Mouse (Mus musculus) kidney, postnatal 36 days (tissue): ENCODE measurements around the gene Agrp.

ENCODE experiments used
- DNase-seq, 2 experiments: peaks; one replicate each; pipeline ENCODE4 v3.0.0; 2021 to 2022; ENCODE audit warnings: mixed read lengths in 2 of 2

Agrp gene

DNA sequence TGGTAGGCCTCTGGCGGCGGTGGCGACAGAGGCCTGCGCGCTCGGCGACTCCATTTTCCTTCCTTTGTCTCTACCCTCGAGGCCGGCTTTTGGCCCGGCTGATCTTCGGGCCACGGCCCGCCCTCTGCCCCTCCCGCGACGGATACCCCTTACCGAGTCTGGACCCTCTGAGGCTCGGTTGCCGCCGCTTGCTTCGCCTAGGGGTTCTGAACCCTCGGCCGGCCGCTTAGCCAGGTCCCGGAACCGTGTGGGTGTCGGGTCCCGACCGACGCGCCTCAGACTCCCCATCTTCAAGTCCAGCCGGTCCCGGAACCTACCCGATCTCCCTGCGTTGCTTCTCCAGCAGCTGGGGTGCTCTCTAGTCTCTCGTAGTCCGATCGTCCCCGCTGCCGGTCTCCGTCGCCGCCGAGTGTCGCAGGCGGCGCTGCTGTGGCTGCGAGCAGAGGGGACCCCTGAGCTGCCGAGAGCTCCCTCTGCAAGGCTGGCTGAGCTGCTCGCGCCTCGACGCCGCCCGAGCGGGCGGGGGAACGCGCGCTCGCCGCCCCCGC is at the start of gene Agrp:
Gene Agrp (minus strand): TSS at position 431 of the 548 bp plus-strand sequence.
- peak; percentile 23 to 58 for DNase-seq

DNA sequence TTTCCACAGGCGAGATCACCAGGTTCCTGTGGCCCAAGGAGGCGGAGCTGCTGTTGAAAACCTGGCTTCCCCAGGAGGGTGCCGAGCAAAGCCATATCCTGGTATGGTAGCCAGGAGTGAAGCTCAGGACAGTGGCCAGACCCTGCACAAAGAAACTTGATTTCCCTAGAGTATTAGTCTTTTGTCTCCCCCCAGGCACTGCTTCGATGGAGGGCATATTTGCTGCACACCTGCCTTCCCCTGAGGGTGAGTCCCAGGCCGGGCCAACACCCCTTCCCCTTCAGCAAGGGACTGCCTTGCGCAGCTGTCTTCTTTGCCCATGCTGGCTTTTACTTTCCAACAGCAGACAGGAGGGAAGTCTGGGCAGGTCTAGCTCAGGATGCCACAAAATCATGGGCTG is 49.4 kb upstream of the Agrp start:
- DNase-seq = no peak

DNA sequence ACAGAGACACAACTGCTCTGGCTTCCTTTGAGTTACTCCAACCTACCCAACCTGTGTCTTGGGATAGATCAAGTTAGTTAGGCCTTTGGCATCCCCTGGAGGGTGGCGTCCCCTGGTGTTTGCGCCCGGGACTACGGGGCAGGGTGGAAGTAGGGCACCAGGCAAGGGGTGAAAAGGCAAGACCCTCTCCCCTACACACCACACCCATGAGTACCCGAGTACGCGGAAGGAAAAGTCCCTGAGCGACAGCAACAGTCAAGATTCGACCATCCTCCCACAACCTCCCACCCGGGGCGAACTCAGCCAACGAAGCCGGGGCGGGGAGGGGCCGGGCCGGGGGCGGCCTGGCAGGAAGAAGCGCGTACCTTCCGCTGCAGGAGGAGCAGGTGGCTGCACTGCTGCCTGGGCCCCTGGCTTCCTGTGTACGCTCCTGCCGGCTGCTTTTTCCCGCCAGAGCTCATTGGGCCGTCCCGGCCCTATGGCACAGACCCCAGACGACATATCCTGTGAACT is 48.7 kb upstream of the Agrp start, which contains the start of gene Carmil2:
Gene Carmil2 (plus strand): TSS at position 479 of the 513 bp plus-strand sequence.
- DNase-seq = peak; percentile 56 to 87

DNA sequence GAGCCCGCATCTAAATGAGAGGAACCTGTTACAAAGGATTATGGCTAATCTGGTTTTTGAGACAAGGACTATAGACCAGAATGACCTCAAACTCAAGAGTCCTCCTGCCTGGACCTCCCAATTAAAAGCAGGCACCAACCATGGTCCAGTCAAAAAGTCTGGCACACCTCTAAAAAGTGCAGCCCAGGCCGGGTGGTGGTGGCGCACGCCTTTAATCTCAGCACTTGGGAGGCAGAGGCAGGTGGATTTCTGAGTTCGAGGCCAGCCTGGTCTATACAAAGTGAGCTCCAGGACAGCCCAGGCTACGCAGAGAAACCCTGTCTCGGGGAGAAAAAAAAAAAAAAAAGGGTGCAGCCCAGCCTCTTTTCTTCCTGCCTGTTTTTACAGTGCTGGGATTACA is 48.1 kb upstream of the Agrp start:
- no peak for DNase-seq

DNA sequence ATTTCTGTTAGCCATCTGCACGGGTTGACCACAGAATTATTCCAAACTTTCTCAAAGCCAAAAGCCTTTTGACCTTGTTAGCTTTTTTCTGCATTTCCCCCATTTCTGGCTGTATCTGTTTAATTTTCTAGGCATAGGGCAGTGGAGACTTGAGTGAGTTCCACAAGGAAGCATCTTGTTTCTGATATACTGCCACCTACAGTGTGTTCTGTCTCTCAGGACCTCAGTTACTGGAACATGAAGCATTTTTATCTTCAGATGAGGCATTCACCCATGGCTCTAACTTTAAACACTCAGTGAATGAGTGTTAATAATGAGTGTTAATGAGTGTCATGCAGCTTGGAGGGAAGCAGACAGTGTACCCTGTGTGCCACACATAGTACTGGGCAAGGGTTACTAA is 40.7 kb upstream of the Agrp start:
- DNase-seq = no peak

DNA sequence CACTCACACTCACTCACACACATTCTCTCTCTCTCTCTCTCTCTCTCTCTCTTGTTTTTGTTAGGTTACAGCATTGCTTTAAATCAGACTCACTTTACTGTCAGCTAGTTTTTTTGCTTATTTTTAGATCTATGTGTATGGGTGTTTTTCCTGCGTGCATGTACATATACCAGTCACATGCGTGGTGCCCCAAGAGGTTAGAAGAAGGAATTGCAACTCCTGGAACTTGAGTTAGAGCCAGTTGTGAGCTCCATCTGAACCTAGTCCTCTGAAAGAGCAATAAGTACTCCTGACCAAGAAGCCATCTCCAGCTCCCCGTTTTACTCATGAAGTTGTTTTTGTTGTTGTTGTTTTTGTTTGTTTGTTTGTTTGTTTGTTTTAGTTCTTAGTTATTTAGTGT is 24.0 kb upstream of the Agrp start:
- peak; percentile 28 to 42 for DNase-seq

DNA sequence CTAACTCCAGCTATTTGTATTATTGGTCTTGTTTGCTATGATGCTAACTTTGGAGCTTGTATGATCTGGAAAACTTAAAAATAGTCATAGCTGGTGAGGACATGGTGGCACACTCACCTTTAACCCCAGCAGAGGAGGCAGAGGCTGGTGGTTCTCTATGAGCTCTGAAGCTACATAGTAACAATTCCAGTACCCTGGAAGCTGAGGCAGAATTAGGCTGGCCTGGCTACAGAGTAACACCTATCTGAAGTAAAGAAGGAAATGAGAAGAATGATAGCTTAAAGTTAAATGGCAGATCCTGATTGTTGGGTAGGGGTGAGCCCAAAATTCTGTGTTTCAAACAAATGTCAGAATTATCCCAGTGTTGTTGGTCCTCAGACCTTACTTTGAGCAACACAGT is 20.4 kb upstream of the Agrp start:
- no peak for DNase-seq

DNA sequence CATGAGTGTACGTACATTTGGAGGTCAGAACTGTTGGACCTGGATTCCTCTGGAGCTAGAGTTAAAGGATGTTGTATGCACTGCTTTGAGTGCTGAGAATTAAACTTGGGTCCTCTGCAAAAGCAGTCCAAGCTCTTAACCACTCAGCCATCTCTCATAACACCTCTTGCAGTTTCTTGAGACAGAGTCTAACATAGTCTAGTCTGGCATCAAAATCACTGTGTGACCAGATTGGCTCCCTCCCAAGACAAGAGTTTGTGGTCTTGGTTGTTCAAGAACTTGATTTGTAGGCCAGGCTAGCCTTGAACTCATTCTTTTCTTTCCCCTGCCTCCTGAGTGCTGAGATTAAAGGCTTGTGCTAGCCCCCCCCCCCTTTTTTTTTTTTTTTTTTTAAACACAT is 11.7 kb upstream of the Agrp start:
- DNase-seq = no peak

DNA sequence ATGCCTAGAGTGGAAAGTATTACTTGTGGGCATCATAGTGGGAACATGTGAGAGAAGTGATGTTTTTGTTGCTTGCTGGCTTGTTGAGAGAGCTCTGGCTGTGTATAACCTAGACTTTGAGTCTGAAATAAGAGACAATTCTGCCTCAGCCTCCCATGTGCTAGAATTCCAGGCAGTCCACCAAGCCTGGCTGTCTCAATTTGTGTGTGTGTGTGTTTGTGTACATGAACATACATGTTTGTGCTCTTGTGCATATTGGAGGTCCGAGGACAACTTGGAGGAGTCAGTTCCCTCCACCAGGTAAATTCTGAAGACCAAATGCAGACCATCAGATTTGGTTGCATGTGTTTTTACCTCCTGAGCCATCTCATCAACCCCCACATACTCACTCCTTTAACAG is 8.0 kb upstream of the Agrp start:
- DNase-seq = no peak

DNA sequence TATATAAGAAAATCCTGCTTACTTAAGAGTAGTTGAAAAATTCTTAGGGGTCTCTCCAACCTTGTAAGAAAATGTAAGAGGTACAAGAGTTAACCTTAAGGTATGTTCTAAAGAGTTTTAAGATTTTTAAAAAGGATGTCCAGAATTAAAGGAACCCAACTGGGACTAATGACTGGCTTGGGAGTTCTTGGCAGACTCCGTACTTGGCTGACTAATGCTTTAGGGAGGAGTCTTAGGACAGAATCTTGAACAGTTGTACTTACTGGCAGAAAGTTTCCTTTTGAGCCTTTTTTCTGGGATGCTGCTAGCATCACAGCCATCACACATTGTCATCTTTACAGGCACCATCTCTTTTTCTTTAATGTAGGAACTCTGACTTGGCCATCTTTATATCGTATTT is 3.3 kb upstream of the Agrp start:
- peak; percentile 28 to 44 for DNase-seq

DNA sequence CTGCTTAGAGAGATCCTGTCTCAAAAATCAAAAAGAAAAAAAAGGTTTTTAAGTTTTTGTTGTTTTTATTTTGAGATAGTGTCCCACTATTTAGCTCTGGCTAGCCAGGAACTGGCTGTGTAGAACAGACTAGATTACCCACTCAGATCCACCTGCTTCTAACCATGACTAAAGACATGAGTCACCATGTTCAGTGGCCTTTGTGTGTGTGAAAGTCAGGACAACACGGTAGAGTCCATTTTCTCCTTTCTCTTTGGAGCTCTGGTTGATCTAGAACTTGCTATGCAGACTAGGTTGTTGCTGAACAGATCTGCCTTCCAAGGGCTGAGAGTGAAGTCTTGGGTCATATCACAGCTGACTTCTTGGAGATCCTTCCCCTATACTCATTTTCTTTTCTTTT is 2.6 kb upstream of the Agrp start:
- no peak for DNase-seq

DNA sequence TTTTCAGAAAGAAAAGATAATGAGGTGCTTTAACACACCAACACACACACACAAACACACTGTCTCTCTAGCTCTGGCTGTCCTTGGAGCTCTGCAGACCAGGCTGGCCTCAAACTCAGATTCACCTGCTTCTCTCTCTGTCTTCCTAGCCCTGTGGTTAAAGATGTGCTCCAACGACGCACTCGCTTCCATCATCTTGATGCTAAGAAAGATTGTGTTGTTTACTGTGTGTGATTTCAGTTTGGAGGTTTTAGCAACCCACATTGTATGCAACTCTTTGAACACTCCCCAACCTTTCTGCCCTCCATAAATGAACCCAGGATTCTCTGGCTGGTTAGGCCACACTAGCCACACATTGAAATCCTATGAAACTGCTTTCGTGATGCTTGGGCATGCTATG is 1.3 kb upstream of the Agrp start:
- DNase-seq = no peak

DNA sequence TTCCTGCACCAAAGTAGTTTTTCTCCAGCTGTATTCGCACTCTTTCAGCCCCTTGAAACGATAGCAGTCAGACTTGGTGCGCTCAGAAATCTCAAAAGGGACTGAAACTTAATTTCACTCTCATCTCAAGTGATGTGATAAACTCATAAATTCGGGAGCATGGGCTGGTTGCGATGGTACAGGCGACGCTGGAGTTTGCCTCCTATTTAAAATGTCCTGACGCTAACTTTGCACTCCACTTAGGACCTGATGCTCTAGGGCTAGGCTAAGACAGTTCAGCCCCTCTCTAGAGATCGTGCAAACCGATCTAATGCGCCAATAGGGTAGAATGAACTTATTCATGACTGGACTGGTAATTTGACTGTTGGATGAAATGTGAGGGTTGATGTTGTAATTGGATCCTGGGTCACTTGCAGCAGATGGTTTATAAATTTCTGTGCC is 428 bp upstream of the Agrp start:
- no peak for DNase-seq

DNA sequence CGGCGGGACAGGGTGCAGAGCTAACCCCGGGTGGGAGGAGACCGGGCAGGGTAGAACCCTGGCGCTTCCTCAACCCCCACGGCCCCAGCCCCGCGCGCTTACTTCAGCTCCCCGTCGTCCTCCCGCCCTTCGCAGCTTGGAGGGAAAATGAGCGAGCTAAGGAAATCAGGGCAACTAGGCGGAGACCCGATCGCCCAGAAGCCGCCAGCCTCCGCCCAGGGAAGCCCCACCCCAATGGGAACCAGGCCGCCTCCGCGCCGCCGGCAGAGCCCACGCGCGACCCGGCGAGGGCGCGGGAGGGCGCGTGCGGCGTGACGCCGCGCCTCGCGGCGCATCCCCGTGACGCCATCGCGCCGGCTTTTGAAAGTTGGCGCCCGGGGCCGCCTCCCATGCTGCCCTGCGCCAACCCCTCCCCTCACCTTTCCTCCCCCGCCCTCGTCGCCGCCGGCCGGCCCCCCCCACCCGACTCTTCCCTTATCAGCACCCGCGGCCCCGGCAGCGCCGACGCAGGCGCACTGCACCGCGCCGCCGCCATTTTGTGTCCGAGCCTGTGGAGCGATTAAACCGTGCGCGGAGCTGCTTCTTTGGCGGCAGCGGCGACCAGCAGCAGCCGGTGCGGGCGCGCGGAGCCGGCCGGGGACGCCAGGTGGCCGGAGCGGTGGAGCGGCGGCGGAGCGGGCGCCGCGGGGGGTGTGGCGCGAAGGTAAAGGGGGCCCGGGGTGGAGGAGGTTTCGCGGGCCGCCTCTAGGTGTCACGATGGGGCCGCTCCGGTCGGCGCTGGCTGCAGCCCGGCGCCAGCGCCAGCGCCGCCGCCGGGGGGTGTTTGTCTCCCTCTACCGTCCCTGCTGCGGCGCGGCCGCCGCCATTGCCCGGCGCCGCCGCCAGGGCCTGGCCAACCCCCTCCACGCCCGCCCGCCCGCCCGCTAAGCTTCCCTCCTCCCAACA is 903 bp downstream of the Agrp start, which contains the start of gene Ctcf:
Gene Ctcf (plus strand): TSS at position 551 of the 945 bp plus-strand sequence.
- DNase-seq = peak; percentile 91 to 95

DNA sequence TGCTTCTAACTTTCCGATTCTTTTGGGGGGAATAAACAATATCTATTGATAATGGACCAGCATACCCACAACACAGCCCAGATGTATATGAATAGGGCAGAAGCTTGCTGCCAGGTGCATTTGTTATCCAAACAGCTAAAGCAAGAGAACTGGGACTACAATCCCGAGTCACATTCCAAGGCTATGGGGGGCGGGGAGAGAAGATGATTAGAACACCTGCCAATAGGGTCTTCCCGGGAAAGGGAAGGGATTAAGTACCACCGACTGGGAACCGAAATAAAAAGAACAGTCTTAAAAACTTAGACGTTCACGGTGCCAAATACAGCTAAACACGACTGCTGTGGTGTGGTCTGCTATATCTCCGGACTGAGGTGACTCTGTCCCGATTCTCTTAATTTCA is 1.7 kb downstream of the Agrp start:
- peak in 1 of 2 experiments; percentile 3 for DNase-seq

DNA sequence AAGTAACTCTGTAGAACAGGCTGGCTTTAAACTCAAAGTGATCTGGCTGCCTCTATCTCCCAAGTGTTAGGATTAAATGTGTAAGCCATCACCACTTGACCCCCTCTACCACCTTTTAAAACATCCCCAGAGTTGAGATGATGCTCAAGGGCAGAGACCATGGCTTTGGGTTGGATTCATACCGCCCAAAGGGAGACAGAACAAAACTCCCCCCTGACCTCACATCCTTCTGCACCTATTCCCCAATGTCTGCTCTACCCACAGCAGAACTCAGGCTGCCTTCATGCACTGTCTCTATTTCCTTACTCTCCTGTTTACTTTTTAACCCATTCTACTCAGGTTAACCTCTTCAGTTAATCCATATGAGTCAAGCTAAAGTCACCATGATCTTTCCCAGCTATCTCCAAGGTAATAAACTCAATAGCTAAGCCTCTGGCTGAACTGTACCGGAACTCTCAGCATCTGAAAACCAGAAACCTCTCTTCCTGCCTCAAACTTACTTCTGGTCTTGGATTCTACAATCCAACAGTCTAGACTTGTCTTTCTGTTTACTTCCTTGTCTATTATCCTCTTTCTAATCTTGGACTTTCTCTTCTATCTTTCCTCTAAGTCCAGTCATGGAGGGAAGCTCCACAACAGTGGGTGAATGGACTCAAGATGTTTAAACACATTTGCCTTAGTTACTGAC is 2.3 kb downstream of the Agrp start:
- no peak for DNase-seq

DNA sequence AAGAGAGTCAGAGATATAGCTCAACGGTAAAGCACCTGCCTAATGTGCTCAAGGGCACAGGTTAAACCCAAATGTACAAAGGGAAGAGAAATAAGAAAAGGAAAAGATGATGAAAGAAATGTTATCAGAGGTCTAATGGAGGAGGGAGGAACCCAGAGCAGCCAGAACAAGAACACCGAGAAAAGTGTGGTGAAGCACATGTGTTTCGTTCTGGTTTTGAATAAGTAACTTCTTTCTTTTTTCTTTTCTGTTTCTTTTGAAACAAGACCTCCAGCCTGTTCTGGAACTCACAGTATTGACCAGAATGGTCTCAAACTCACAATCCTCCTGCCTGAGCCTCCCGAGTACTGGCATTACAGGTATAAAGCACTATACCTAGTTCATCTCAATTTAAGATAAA is 7.9 kb downstream of the Agrp start:
- no peak for DNase-seq

DNA sequence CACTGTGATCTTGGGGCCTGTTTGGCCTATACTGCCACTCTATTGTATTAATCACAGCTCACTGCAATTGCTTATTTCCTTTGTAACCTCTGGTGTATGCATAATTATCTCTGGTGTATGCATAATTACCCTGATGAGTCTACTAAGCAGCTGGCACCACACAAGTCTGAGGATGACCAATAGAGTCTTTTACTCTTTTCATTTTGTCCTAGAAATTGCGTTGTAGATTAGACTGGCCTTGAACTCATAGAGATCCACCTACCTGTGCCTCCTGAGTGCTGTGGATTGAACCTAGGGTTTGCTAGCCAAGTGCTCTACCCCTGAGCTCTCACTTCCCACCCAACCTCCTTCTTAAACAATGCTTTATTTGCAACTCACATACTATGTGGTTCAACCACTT is 11.1 kb downstream of the Agrp start:
- DNase-seq = no peak

DNA sequence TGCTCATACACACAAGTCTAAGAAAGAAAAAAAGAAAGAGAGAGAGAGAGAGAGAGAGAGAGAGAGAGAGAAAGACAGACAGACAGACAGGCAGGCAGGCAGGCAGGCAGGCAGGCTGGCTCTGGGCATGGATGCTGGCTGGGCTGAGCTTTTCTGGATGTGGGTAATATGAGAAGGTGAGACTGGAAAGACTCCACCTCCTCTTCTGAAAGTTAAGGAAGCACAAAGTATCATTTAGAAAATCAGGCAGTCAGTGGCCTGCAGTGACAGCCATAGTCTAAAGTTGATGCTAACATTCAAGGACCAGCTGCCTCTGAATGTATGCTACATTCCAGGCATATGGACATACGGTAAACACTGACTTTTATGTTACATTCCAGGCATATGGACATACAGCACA is 12.4 kb downstream of the Agrp start:
- no peak for DNase-seq

DNA sequence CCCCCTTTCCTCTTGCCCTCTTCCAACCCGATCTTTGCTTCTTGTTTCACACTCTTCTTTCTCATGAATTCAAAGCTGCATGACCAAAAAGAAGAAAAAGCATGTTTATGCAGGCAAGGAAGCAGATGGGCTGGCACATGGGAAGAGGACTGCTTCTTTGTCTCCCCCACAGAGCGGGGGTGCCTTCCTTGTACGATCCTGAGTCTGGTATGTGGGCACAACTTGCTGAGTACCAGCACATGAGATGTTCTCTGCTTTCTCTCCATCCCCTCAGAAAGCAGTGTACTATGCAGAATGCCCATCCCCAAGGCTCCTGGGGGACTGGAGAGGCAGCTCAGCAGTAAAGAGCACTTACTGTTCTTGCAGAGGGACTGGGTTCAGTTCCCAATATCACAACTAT is 12.8 kb downstream of the Agrp start:
- no peak for DNase-seq

DNA sequence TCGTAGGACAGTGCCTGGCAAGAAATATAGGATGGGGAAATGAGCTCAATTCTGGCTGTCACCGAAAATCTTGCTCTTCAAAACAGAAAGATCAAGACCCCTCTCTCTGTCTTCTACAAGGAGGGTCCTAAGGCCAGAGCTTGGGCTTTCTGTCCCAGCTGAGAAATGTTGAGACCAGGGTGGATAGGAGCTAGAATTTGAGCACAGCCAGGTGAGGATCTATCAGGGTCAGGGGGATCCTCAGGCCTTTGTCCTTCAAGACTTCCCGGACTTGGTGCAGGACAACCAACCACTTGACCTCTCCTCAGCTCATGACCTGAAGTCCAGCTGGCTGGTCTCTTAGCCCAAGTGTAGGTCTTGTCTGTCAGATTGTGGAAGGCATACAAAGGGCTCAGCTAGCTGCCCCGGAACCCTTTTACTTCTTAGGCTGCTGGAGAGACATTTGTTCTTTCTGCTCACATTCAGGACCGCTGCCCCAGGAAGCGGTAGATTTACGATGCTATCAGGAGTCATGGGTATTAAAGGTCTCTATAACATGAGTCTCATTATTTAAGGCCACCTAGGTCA is 13.4 kb downstream of the Agrp start:
- DNase-seq = no peak

DNA sequence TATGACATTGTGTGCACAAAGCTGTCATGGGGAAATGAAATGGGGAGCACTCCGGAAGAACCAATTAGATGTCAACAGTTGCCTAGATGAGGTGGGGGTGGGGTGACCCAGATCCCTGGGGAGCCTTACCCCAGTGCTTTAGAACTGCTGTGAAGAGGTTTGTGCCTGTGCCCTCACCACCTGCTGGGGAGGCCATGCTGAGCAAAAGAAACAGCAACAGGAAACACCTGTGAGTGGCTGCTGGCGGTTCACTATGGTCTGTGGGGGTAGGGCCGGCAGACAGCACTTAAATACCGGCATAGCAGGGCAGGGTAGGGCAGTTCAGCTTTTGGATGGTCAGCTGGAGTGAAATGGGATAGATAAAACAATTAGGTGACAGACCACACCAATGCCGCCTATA is 14.1 kb downstream of the Agrp start:
- peak in 1 of 2 experiments; percentile 31 for DNase-seq

DNA sequence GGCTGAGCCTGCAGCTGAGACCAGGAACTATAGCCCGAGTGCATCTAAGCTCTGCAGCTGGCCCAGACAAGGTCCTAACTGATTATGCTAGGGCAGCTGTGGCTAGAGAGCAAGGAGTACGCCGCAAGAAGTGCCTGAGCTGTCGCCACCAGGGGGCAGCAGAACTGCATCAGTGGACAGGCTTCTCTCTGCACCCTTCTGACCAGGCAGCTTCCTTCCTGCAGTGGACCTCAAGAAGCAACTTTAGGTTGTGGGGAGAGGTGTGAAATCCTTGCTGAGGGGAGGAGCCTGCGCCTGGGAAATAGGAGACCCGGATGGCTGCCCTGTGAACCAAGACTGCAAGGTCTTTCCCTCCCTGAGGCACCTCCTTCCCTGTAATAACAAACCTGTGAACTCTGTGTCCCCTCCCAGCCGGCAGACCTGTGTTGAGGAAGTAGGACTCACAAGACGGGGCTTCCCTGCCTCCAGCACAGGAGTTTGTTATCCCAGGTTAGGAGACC is 14.7 kb downstream of the Agrp start:
- DNase-seq = peak; percentile 96 to 99
